Mouse (Mus musculus): ENCODE measurements at regions not wholly inside any gene's neighbourhood (a gene's known extent, or its start where the extent isn't known, plus 50 kb on each side); places are given as distances from the start of the nearest gene placed in this dataset.

DNA sequence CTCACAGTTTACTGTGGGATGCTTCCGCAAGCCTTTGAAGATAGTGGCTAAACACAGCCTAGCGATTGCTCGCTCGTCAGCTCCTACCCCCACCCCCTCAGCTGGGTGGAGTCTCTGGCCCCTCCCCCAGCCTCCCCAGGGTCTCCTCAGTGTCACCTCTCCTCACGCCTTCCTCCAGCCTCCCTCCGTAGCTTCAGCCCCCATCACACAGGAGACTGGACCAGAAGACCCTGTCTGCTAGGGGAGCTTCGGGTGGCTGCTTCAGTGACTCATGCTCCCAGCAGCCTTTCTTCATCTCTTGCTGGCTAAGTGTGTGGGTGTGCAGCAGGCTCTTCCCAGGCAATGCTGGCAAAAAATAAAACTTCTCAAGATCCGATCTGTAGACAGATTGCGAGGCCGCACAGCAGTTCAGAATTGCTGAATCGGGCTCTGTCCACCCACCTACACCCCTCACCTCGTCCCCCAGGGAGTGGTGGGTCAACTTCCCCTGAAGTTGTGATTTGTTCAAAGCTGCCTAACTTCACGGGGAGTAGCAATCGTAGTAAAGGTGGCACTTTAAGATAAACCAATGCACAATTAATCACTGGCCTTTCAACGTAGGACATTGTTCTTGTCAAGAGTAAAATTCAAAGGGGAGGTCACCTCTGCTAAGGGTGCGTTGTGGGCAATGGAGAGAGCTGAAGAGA, 61.2 kb upstream of the Ankrd28 start:
- peak; percentile 16 for DNase-seq

DNA sequence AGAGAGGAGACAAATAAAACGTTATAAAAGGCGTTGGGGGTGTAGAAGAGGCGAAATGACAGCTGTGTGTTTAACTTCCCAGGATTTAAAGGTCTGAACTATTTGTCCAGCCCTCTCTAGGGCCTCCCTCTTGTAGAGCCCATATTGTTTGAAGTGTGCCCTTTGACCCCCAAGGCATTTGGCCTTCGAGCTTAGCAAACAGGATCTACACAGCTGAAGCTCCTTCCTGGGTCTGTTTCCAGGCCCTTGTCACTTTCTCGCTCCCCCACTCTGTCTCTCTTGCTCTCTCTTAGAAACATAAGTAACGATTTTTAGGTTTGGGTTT, 61.7 kb upstream of the Ankrd28 start:
- no peak for DNase-seq

DNA sequence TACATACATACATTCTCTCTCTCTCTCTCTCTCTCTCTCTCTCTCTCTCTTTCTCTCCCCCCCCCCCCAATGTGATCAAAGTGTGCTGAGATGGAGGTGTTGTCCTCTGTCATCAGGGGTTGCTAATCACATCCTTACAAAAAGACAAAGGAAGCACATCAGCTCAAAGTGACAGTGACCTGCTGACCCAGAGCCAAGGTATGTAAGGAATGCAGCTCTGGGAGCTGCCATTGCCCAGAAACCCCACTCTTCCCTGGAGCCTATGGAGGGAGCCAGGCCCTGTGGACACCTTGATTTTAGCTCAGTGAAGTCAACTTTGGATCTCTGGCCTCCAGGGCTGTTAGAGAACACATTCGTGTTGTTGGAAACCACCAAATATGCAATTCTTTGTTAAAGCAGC, 66.0 kb upstream of the Ankrd28 start:
- no peak for DNase-seq

DNA sequence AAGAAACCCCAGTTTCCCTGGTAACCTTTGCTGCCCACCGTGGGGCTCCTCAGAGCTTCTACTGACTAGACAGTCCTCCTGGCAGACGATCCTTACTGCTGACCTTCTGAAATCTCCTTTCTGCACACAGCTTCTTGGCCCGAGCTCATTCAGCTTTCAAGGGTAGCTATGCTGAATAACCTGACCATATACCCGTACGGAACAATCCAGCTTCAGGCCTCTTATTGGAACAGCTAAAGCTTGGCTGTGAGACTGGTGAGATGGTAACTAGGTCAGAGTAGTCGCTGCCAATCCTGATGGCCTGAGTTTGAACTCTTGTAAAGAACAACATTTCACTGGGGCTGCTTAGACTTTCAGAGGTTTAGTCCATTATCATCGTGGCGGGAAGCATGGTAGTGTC, 69.1 kb upstream of the Ankrd28 start:
- DNase-seq: no peak

DNA sequence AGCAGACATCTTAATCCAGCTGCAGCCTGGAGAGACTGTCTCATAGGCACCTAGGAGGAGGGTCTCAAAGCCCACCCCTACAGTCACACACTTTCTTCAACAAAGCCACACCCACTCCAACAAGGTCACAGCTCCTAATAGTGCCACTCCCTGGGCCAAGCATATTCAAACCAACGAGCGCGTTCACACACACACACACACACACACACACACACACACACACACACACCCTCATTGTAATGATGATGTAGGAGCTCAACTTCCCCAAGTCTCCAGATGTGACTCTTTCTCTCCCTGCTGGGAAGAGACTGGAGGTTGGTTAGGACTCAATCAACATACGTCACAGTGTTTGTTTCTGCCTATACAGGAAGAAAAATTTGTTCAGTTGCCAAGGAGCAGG, 69.5 kb upstream of the Ankrd28 start:
- no peak for DNase-seq

DNA sequence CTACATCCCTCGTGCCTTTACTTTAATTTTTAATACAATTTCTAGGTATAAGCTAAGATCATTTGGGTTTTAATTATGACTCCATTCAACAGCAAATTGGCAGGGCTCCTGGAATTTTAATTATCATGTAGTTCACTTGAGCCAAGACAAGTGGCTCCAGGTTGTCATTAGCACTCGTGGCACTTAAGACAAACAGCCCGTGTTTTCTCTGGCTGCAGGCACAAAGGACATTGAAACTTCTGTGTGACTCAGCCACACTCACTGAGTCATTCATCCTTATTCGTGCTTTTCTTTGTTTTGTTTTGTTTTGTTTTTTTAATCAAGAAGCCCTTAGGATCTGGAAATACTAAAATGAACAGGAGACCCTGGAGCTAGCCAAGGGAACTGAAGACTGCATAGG, 71.5 kb upstream of the Ankrd28 start:
- DNase-seq: no peak

DNA sequence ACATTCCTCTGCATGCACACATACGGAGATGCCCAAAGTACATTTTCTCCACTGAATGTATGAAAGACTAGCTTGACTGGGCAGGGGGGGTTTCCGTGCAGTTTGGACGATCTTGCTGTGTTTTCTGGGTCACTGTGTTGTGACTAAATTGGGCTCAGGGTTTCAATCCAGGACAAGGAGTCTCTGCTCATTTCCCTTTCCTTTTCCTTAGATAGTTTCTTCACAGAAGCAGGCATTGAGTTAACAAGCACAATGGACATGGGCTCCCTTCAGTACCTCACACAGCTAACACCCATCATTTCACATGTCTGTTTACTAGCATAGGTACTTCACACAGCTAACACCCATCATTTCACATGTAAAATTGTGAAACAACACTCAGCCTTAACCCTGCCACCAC, 73.2 kb upstream of the Ankrd28 start:
- DNase-seq: no peak

DNA sequence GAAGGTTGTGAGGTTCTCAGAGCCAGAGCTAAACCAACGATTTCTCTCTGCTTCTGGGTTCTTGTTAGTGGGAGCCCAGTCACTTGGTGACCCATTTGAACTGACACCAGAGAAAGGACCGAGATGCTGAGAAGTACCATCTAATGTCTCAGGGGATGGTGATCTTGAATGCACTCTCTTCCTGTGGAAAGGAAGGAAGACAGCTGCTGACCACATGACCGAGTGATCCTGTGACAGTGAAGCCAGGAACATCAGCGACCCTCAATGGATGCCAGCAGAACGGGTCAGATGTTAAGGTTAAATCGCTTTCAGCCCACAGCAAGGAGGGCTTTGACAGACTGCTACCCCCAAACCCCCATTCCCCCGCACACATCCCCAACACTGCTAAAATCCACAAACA, 78.1 kb upstream of the Ankrd28 start:
- DNase-seq: no peak

DNA sequence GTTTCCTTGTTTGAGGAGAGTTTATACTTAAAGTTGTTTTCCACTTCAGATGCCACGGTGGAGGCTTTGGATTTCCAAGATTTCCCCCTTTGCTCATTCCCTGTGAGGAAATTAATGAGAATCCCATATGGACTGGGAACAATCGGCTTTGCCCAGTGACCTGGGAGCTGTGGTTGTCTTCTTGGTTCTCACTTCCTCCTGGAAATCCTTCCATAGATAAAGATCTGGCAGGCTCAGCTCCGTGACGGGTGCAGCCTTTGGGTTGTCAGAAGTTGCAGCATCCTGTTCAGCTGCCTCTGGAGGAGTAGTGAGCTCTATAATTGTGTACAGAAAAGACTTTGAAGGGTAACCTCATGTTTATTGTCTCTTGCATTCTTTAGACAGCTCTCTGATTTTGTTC, 78.8 kb upstream of the Ankrd28 start:
- DNase-seq: no peak

DNA sequence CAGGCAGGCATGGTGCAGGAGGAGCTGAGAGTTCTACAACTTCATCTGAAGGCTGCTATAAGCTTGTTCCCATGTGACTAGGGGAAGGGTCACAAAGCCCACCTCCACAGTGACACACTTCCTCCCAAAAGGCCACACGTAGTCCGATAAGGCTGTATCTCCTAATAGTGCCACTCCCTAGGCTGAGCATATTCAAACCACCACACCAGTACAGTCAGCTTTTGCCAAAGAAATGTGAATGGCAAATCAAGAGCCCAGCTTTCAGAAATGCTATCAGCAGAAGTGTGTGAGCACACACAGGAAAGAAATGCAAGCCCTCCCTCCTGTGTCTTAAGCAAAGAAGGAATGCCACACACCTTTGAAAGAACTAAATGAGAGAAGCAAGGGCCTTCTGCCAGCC, 80.4 kb upstream of the Ankrd28 start:
- no peak for DNase-seq

DNA sequence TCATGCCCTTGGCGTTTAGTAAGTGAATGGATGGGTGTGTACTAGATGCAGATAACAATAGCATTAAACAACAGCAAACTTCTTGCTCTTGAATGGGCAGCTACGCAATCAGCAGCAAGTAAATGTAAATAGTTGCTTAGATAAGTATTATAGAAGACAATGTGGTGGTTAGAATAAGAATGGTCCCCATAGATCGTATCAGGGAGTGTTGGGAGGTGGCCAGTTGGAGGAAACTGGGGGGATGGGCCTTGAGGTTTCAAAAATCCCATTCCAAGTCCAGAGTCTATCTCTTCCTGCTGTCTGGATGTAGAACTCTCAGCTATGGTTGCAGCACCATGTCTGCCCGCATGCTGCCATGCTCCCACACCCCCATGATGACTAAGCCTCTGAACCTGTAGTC, 88.0 kb upstream of the Ankrd28 start:
- DNase-seq: no peak

DNA sequence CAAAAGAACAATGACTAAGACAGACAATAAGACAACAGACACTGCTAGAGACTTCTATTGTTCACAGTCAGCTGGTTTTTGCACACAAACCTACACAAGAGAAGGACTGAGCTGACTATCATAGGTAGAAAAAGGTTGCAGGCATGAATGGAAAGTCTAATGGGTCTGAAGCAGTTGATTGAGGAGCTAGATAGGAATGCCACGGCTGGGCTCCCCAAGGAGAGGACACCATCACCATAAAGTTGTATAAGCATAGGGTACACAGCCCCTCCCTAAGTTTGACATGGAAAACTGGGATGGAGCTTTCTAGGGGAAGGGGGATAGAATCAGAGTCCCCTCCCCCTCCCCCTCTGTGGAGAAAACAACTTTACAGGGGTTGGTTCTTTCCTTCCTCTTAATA, 88.5 kb upstream of the Ankrd28 start:
- DNase-seq: no peak

DNA sequence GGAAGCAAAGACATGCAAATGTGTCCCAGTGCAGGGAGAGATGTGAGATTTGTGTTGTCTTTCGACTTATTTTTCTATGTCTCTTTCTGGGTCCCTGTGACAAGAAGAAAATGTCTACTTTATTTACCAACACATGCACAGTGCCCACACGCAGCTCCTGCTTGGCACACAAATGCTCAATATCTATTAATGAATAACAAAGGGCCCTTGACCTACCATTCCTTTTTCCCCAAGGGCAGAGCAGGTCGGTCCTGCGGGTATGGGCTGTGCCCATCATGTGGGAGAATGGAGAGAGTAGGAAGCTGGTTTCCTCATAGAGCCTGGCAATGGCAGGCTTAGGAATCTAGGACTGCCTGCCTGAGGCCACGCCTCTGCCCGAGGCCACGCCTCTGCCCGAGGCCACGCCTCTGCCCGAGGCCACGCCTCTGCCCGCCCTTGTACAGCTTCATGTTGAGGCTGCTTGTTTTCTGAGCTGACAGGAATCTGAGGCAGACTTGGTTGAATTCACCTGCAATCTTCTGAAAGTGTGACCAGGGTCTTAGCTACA, 98.8 kb upstream of the Ankrd28 start:
- DNase-seq: no peak

DNA sequence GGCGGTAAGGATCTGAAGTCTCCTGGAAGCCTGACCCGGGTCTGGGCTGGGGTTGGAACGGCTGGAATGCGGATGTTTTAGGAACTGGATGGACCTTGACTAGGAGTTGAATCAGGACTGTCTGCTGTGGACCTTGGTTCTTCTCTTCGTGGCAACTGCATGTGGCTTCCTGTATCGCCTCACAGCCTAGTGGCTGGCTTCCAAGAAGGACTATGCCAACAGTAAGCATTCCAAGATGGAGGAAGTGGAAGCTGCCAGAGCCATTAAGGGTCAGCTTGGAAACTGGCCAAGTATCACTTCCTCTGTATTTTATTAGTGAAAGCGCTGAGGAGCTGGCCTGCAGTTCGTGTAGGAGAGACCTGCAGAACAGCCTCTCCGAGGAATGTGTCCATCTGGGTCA, 98.4 kb upstream of the Galnt15 start:
- DNase-seq: no peak

DNA sequence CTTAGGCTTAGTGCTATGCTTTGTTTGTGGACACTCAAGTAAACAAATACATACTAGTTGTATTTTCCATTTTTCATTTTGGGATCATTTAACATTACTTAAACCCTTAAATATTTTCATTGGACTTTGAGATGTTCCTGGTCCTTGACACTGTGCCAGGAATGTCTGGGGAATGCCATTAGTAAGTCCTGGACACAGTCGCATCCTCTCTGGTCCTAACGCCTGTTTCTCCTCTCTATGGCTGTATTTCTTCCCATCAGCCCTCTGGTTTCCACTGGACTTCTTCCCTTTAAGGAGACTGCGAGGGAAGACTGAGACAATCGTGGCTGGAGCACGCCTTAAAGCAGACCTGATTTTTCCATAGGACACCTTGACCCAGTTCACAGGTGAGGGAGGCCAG, 96.8 kb upstream of the Galnt15 start:
- no peak for DNase-seq

DNA sequence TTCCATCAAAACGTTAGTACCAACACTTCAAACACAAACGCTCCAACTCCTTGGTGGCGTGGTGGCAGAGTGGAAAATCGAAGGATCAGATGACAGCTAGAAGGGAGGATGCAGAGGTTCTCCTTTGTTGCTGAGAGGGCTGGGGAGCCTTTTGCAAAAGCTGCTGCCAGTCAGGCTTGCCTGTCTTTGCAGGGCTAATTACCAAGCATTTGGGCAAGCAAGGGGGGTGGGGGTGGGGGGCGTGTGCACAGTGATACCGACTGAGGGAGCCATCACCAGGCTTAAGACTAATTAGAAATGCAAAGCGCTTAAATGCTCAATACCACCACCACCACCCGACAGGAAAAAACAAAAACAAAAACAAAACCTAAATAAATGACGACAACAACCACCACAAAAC, 95.3 kb upstream of the Galnt15 start:
- no peak for DNase-seq

DNA sequence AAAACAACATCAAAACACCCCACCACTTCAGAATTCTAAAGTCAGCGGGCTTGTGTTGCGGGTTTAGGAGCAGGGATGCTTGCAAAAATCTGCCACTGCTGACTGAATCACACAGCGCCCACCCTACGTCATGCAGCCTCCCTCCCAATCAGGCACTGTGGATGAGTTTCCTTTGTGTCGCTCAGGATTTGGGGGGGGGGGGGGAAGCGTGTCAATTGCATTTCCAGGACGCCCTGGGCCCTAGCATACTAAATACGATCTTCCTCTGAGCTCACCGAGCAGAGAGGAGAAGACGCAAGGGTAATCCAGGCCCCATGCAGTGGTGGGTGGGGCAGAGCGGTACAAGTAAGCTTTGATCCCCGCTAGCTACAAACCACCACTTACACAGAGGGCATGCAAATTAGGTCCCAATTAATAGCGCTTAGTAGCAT, 94.9 kb upstream of the Galnt15 start:
- peak; percentile 27 for DNase-seq

DNA sequence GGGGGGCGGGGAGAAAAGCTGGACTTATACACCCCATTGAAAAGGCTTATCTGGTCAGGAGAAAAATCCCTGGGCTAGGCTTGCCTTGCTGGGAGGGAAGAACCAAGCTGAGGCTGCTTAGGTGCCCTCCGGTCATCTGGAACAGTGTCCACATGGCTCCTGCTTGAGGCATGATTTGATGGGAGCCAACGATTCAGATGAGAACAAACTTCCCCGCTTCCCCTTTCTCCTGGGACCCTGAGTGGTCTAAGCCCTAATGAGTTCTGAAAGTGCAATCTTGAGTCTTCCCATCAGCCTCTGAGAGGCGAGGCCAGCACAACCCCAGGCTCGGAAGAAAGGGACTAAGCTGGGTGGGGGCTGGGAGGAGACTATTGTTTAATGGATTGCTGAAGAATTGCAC, 94.5 kb upstream of the Galnt15 start:
- DNase-seq: no peak

DNA sequence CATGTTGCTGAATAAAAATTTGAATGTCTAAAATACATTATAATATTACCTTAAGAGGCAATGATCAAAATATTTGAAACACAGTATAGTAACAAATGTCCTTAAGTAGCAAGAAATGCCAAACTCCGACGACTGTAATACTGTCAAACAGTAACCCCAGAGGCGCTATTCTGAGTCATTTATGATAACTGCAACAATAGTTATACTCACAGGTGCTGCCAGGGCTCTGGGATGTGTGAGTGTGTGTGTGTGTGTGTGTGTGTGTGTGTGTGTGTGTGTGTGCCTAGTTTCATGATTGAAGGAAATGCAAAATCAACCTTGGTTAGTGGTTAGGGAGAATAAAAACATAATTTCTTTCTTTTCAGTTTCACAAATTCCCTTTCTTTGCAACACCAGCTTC, 94.0 kb upstream of the Galnt15 start:
- no peak for DNase-seq

DNA sequence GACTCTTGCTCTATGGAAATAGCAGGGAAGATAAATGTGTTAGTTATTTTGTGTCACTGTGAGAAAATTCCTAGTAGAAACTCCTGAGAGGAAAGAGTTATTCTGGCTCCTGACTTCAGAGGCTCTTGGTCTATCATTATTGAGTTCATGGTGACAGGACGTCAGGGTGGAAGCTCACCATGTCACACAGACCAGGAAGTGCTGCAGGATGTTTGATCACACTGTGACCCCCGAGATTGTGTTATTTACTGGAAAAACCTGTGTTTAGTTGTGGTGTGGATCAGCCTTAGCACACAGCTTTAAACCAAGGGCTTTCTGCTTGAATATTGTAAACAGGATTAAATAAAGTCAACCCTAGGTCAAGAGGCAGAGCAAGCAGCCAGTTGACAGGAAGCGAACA, 93.4 kb upstream of the Galnt15 start:
- DNase-seq: no peak

DNA sequence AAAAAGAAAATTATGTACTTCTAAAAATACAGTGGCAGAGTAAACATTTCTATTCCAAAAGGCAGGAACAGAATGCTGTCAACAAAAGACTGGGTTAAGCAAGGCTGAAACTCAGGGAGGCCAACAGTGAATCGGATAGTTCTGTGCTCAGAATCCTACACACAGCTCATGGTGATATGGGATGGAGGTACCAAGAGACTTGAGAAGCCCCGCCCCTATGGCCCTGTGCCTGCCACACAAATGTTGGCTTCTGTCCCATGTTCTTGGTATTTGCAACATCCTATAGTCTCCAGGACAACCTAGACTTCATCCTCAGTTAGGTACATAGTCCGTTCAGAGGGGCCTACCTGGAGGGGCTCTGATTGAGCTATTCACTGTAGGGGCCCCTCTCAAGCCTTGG, 92.2 kb upstream of the Galnt15 start:
- DNase-seq: no peak

DNA sequence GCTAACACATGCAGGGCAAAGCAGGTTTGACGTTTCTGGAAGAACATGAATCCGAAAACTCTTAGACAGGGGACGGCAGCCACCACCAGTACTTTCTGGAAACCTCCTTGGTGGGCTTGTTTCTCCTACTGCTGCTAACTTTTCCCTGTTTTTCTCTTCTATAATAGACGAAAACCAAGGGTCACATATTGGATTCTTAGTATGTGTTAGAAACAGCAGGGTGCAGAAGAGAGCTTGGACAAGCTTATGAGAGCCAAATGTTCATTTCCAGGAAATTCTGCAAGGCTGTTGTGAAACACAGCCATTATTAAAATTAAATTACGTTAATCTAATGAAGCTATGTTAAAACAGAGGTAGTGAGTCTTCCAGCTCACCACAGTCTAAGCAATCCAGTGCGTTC, 87.9 kb upstream of the Galnt15 start:
- no peak for DNase-seq

DNA sequence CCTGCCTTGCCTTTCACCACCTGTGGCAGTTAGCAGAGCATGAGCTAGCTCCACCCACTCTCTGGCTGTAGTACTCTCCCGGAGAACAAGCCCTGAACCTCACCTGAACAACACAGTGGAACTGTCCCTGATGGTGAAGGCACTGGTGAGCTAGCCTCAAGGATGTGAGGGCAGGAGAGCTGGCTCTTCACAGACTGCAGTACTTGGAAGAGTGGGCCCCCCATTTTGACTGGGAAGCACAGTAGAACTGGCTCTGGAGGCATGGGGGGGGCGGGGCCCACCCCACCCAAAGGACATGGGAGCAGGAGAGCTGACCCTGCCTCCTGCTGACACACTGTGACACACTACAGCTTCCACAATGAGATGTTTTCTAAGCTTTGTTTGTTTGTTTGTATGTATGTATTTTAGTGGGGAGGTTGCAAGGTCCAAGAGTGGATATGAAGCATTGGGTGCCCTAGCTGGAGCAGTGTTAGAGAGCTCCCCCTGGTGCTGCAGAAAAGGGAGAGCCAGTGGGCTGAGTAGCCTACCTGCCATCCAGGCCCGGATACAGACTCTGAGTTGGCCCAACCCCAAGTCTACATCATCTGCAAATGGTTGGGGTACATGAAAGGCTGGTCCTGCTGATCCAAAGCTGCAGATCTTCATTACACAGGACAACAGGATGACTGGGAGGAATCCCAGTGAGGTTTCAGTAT, 86.4 kb upstream of the Galnt15 start:
- DNase-seq: peak; percentile 30

DNA sequence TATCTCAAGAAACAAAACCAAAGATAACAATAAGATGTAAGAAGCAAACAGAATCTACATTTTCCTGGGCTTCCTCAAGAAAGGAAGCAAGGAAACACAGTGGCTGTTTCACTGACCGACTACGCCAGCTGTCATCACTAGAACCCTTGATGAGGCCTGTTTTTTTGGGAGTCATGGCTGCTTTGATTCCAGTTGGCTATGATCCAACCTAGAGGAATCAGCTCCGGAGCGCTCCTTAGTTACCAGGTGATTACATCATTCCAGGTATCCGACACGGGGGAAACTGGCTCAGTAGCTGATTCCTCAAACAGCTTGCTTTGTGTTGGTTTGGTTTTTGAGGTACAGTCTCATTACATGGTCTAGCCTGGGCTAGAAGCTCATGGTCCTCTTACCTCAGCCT, 84.1 kb upstream of the Galnt15 start:
- DNase-seq: no peak

DNA sequence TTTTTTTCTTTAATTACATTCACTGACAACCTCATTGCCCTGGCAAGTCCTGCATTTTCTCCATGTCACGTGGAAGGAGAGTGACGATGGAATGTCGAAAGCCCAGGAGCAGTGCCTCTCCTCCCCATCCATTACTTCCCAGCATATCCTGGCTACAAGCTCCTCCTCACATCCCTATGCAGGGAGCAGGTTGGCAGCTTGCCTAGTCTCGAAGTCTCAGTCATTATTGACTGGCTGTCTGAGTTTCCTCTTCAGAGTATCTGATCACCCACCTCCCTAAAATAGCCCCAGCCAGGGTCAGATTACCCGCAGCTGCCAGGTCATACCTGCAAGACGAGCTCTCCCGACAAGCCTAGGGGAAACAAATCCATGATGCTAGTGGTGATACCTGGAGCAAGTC, 83.7 kb upstream of the Galnt15 start:
- no peak for DNase-seq

All from thymus, postnatal 14 days (tissue).